Mouse (Mus musculus) right cerebral cortex, postnatal 25 days (tissue): ENCODE results near the gene Gm10324.
"Not testable (repeated sequence)": the region's sequence is repeated elsewhere in the genome, so short reads cannot be mapped to it uniquely, and the experiment has no call there.

Experiments
- DNase-seq: peaks from one replicate; pipeline ENCODE4 v3.0.0; 2022

The Gm10324 gene

DNA sequence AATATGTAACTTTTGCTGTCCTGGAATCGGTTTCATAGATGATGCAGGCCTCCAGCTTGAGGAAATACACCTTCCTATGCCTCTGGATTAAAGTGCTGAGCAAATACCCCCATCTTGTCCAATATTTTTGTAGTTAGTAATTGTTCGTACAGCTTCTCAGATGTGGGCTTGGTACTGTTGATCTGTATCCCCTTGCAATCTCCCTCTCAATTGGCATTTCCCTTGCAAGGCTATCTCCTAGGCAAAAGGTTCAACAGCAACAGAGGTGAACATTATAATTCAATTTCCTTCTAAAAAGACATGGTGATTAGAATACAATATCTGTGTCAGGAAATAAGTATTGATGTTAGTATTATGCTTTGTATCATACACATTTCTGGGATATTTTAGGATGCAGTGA lies at the start of gene Gm10324:
Gene Gm10324 (plus strand): TSS at position 301 of the 400 bp plus-strand sequence.
- DNase-seq, result not testable (repeated sequence)
